16 mouse cellular contexts compared by ENCODE assay signal in the genomic region with DNA sequence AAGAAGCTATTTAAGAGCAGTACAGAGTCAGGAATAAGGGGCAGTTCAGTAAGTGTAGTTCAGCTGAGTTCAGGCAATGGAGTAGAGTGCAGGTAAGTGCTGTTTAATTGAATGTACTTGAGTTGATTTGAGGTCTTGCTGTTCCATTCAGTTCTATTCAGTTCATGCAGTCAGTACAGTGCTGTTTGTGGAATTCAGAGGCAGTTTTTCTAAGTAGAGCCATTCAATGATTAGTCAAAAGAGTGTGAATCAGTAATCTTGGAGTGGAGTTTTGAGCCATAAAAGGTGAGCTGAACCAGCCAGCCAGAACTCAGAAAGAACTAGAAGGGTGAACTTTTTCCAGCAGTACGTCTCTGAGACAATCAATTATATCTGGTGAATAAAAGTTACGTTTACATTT.
"Had no signal": no experiment of that assay in that cellular context is flagged by ENCODE, and none has a peak within 500 bp of the region (broad histone marks: within the 10 kb centered on the region; RNA-seq: fewer than 3 reads in every experiment).

No protein-coding gene starts in this region.

- DNase-seq: layer of hippocampus, adult 9-11 months; liver, embryonic 13.5 days; lung, adult 2 months; lung, postnatal 14 days; retina, postnatal 1 day; thymus, adult 18-20 months; thymus, postnatal 36 days had no signal

- H3K4me2 ChIP-seq: liver, embryonic 13.5 days; midbrain, embryonic 13.5 days; neural tube, embryonic 13.5 days had no signal

- ATAC-seq: inflammation-experienced regulatory T-cells, adult 6 months; intestine, embryonic 16.5 days; midbrain, embryonic 13.5 days; midbrain, embryonic 16.5 days had no signal

- H3K9me3 ChIP-seq: liver, embryonic 13.5 days; megakaryocyte, embryonic 14.5 days; midbrain, embryonic 10.5 days; midbrain, embryonic 13.5 days; neural tube, embryonic 13.5 days had no signal

- H3K27ac ChIP-seq: layer of hippocampus, adult 2 months; liver, embryonic 13.5 days; midbrain, embryonic 10.5 days; midbrain, embryonic 13.5 days; neural tube, embryonic 13.5 days had no signal

- H3K27me3 ChIP-seq: liver, embryonic 13.5 days; megakaryocyte, embryonic 14.5 days; midbrain, embryonic 13.5 days; neural tube, embryonic 13.5 days had no signal

- H3K4me3 ChIP-seq: layer of hippocampus, adult 2 months; liver, embryonic 13.5 days; megakaryocyte, embryonic 14.5 days; midbrain, embryonic 10.5 days; midbrain, embryonic 13.5 days; myocyte; neural tube, embryonic 13.5 days had no signal

- H3K9ac ChIP-seq: liver, embryonic 13.5 days; midbrain, embryonic 13.5 days; neural tube, embryonic 13.5 days had no signal

- H3K36me3 ChIP-seq: liver, embryonic 13.5 days; midbrain, embryonic 10.5 days; midbrain, embryonic 13.5 days; neural tube, embryonic 13.5 days had no signal

- H3K4me1 ChIP-seq: liver, embryonic 13.5 days; megakaryocyte, embryonic 14.5 days; midbrain, embryonic 10.5 days; midbrain, embryonic 13.5 days; neural tube, embryonic 13.5 days had no signal
